Mouse (Mus musculus) liver, embryonic 13.5 days (tissue): ENCODE measurements around the gene Pptc7. TPM values are rescaled to one million over a fixed set of nuclear protein-coding genes. Genes with fewer than 3 reads are reported as not detected.

Experiments used
- ATAC-seq: fragments of 200-750 bp; cut with Nextera tagmentation; 2 replicates; pipeline ENCODE4 v1.8.0; 2017; ENCODE audit warnings: low read depth, mild to moderate bottlenecking, moderate number of reproducible peaks, moderate library complexity
- DNase-seq: peaks from one replicate; pipeline ENCODE4 v3.0.0; 2022
- H3K27ac ChIP-seq: fragments of 300-500 bp; sonication (generic); 2 replicates; pipeline ENCODE4 v1.5.1; 2015; ENCODE audit warnings: moderate library complexity, mild to moderate bottlenecking, inconsistent platforms
- H3K27me3 ChIP-seq: fragments of 300-500 bp; sonication (generic); 2 replicates; pipeline ENCODE4 v1.6.1; 2015; ENCODE audit warnings: mild to moderate bottlenecking, inconsistent platforms
- H3K36me3 ChIP-seq: fragments of 300-500 bp; sonication (generic); 2 replicates; pipeline ENCODE4 v1.6.1; 2015; ENCODE audit warnings: mild to moderate bottlenecking, inconsistent platforms
- H3K4me1 ChIP-seq: fragments of 300-500 bp; sonication (generic); replicated peaks from 2 replicates; pipeline ENCODE4 v1.6.1; 2015; ENCODE audit warnings: inconsistent platforms
- H3K4me2 ChIP-seq: fragments of 300-500 bp; sonication (generic); 2 replicates; pipeline ENCODE4 v1.6.1; 2015; ENCODE audit warnings: inconsistent platforms, mild to moderate bottlenecking, moderate library complexity
- H3K4me3 ChIP-seq: fragments of 300-500 bp; sonication (generic); replicated peaks from 2 replicates; pipeline ENCODE4 v1.5.1; 2015; ENCODE audit warnings: mild to moderate bottlenecking, inconsistent platforms
- H3K9ac ChIP-seq: fragments of 300-500 bp; sonication (generic); 2 replicates; pipeline ENCODE4 v1.6.1; 2015; ENCODE audit warnings: mild to moderate bottlenecking, inconsistent platforms
- H3K9me3 ChIP-seq: fragments of 300-500 bp; sonication (generic); replicated peaks from 2 replicates; pipeline ENCODE4 v1.6.1; 2016; ENCODE audit warnings: inconsistent platforms
- WGBS: fragments of 180-500 bp; shearing (Covaris S2); methylation state at CpG from one replicate; pipeline ENCODE4 v1.1.7; 2015; ENCODE audit not compliant: insufficient replicate concordance; 5-methylcytosine and 5-hydroxymethylcytosine counted together
- polyA plus RNA-seq: library from polyadenylated mRNA; unstranded; fragments of >200 nt; fragmentation: Nextera tagmentation; extraction: Ambion mirVana; gene quantifications from 2 replicates; pipeline ENCODE4 v1.2.1, GENCODE M21; 2015

Gene Pptc7
- polyA plus RNA-seq, 1 experiment from 2014 or later, result 3.4 TPM

DNA sequence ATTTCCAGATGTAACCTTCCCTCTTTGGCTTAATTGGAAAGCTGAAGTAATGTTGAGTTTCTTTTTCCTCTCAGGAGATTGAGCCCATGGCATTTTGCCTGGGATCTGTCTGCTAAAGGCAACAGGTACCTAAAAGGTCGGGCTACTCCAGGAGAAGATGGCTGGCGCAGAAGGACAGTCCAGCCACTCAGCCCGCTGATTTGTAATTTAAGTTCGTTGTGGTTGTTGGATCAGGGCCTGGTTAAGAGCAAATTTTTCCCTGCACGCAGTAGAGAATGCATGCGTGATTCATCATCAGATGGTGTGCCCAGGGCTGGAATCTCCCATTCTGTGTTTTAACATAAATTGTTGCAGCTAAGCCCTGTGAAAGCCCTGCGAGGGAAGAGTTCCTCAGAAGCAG, 19.8 kb downstream of the Pptc7 start:
- 83% methylated on average over 7 of the region's 7 CpGs for WGBS
- H3K4me2 ChIP-seq, result no peak overlapping the region
- DNase-seq (no peak), ATAC-seq (no peak)
- no peaks in the 10 kb centered on the region for H3K9me3 ChIP-seq
- 0 out of 2 replicates have a peak overlapping the region, but pooled peaks have one; percentile 31 for H3K27ac ChIP-seq
- H3K9ac ChIP-seq, result no peak overlapping the region
- H3K27me3 ChIP-seq, result no peaks in the 10 kb centered on the region
- H3K4me1 ChIP-seq, result peaks cover 41% of the 10 kb centered on the region
- peaks cover 9% of the 10 kb centered on the region for H3K36me3 ChIP-seq
- H3K4me3 ChIP-seq, result no peak overlapping the region

DNA sequence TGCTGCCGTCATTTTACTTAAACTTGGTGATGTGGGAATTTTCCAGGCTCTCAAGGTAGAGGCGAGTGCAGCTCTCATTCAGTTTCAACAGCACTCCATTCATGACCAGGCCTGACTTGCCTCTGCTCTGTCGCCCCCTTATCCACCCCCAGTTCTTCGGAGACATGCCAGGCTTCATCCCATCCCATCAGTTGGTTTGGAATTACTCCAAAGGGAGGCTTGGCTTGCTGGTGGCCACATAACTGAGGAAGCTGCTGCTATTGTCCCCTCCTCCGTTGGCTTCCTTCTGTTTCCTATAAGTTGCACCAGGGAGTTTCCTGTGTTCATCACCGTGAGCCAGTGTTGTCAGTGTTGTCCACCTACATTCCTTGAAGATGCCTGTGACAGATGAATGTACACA, 20.4 kb downstream of the Pptc7 start:
- Histone ChIP-seq H3K4me2 (no peak overlapping the region), H3K9ac (no peak overlapping the region), H3K9me3 (no peaks in the 10 kb centered on the region), H3K4me1 (peaks cover 41% of the 10 kb centered on the region), H3K27me3 (no peaks in the 10 kb centered on the region), H3K4me3 (no peak overlapping the region), H3K27ac (no peak overlapping the region), H3K36me3 (peaks cover 12% of the 10 kb centered on the region)
- DNase-seq (no peak), ATAC-seq (no peak)
- 60% methylated on average over 6 of the region's 6 CpGs for WGBS

DNA sequence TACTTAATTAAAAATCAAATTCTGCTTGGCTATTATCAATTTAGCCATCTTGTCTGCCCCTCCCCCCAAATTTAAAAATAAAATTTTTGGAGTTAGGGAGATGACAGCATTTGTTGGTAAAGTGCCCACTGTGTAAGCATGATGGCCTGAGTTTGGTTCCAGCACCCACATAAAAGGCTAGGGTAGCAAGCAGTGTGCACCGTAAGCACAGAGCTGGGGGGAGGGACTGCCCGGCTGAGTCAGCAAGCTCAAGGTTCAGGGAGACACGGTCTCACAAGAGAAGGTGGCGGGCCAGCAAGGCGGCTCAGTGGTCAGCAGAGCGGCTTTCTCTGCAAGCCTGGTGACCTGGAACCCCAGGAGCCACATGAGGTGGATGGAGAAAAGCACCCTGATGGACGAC, 21.3 kb downstream of the Pptc7 start:
- H3K4me3 ChIP-seq, result no peak overlapping the region
- H3K36me3 ChIP-seq, result peaks cover 13% of the 10 kb centered on the region
- H3K9ac ChIP-seq, result no peak overlapping the region
- 79% methylated on average over 7 of the region's 7 CpGs for WGBS
- peaks cover 41% of the 10 kb centered on the region for H3K4me1 ChIP-seq
- no peaks in the 10 kb centered on the region for H3K27me3 ChIP-seq
- H3K9me3 ChIP-seq, result no peaks in the 10 kb centered on the region
- DNase-seq (no peak), ATAC-seq (no peak)
- H3K4me2 ChIP-seq, result no peak overlapping the region
- H3K27ac ChIP-seq, result no peak overlapping the region

DNA sequence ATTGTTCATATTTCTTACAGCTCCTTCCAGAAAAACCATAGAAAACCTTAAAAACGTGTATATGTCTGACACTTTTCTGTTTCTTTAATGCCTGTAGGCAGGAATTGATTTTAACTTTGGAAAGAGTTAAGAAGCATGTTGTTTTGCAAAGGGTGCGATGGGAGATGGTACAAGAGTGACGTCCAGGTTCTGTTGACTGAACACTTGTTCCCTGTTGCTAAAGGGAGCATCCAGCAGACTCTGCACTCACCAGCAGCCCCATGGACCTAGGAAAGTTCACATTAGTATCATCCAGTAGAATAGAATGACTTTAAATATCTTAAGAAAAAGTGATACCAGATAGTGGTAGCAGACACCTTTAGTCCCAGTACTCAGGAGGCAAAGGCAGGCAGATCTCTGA, 22.4 kb downstream of the Pptc7 start:
- Histone ChIP-seq H3K36me3 (peaks cover 23% of the 10 kb centered on the region), H3K4me3 (no peak overlapping the region), H3K27ac (no peak overlapping the region), H3K4me1 (peaks cover 39% of the 10 kb centered on the region), H3K4me2 (no peak overlapping the region), H3K9me3 (no peaks in the 10 kb centered on the region), H3K9ac (no peak overlapping the region), H3K27me3 (no peaks in the 10 kb centered on the region)
- no peak for DNase-seq
- no peak for ATAC-seq
- 82% methylated on average over 3 of the region's 3 CpGs for WGBS

DNA sequence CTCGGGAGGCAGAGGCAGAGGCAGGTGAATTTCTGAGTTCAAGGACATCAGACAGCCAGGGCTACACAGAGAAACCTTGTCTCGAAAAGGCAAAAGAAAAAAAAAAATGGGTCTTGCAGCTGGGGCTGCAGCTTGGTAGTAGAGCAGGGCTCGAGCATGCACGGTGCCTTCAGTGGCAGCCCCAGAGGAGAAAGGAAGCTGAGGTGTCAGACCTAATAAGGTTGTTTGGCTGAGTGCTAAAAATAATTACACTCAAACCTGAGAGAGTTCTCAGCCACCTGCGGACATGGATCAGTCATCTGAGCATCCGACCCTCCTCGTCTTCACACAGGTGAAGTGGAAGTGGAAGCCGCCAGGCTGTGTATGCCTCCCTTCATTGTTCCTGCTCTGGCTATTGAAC, 26.5 kb downstream of the Pptc7 start:
- Histone ChIP-seq H3K36me3 (peaks cover 46% of the 10 kb centered on the region), H3K27ac (no peak overlapping the region), H3K4me3 (no peak overlapping the region), H3K27me3 (no peaks in the 10 kb centered on the region), H3K4me1 (peaks cover 25% of the 10 kb centered on the region), H3K9me3 (no peaks in the 10 kb centered on the region), H3K4me2 (no peak overlapping the region), H3K9ac (no peak overlapping the region)
- DNase-seq, result no peak
- 80% methylated on average over 8 of the region's 8 CpGs for WGBS
- ATAC-seq, result no peak

DNA sequence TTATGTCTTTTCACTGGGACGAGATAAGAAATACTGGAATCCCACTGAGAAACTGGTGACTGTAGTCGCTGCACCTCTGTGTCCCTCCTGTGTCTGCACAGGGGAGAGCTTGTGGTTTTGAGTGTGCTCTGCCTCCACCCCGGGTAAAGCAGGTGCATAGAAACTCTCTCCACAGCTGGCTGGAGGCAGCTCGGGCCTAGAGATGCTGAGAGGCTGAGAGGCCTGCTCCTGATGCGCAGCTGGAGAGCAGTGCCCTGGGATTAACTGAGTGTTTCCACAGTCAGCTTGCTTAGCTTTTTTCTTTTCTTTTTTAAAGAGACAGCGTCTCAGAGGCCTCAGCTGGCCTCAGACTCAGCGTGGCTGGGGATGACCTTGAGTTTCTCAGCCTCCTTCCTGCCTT, 27.5 kb downstream of the Pptc7 start:
- no peak for ATAC-seq
- DNase-seq, result no peak
- no peak overlapping the region for H3K4me3 ChIP-seq
- H3K27ac ChIP-seq, result no peak overlapping the region
- H3K9me3 ChIP-seq, result no peaks in the 10 kb centered on the region
- no peak overlapping the region for H3K4me2 ChIP-seq
- peaks cover 29% of the 10 kb centered on the region for H3K4me1 ChIP-seq
- H3K27me3 ChIP-seq, result no peaks in the 10 kb centered on the region
- no peak overlapping the region for H3K9ac ChIP-seq
- whole genome bisulfite sequencing, result 75% methylated on average over 7 of the region's 7 CpGs
- H3K36me3 ChIP-seq, result peaks cover 50% of the 10 kb centered on the region

DNA sequence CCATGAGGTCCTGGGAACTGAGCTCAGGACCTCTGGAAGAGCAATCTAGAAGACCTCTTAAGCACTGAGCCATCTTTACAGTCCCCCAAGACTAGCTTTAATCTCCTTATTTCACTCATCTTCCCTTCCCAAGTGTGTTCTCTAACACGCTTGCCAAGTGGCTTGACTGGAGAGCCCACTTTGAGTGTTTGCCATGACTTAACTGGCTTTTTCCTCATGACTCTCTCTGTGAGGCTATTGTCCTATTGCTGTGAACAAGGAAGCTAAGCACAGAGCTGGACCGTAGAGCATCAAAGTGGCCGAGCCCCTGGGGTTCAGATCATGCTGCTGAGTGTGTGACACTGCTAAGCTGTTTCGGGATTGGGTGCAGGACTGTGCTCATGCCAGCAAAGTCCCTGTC, 28.2 kb downstream of the Pptc7 start:
- Histone ChIP-seq H3K4me2 (no peak overlapping the region), H3K4me3 (no peak overlapping the region), H3K27me3 (no peaks in the 10 kb centered on the region), H3K36me3 (peaks cover 54% of the 10 kb centered on the region), H3K4me1 (peaks cover 36% of the 10 kb centered on the region), H3K27ac (no peak overlapping the region), H3K9ac (no peak overlapping the region), H3K9me3 (no peaks in the 10 kb centered on the region)
- no peak for DNase-seq
- WGBS, result 78% methylated on average over 4 of the region's 4 CpGs
- no peak for ATAC-seq

DNA sequence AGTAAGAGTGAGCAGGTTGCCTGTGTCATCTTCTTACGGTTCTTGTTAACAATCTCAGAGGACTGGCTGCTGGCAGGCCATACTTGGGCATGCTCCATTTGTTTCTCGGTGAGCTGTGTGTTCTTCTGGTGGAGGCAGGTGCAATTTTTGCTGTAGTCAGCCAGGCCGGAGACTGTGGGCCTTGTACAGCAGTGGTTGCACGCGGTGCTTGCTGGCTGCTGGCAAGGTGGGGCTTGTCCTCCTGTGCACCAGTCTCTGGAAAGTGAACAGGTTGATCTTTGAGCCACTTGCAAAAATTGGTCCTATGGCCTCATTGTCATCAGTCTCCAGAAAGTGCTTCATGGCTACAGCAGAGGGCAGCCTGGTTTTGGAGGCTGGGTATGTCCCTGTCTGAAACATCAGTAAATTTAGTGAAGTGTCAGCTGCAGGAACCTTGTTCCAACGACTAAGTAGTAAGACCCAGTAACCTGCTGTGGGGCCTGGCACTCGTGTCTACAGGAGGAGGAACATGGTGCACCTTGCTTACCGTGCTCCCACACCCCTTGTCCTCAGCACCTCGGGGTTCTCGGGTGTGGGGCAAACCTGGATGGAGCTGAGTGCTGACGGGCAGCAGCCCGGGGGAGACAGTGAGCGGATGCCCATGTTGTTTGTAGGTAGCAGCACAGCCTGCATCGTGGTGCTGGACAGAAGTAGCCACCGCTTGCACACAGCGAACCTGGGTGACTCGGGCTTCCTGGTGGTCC, 28.9 kb downstream of the Pptc7 start:
- H3K27ac ChIP-seq, result no peak overlapping the region
- 78% methylated on average over 17 of the region's 17 CpGs for WGBS
- DNase-seq (no peak), ATAC-seq (no peak)
- no peaks in the 10 kb centered on the region for H3K9me3 ChIP-seq
- H3K4me1 ChIP-seq, result peaks cover 40% of the 10 kb centered on the region
- no peak overlapping the region for H3K9ac ChIP-seq
- no peaks in the 10 kb centered on the region for H3K27me3 ChIP-seq
- H3K4me3 ChIP-seq, result no peak overlapping the region
- peaks cover 55% of the 10 kb centered on the region for H3K36me3 ChIP-seq
- H3K4me2 ChIP-seq, result no peak overlapping the region

DNA sequence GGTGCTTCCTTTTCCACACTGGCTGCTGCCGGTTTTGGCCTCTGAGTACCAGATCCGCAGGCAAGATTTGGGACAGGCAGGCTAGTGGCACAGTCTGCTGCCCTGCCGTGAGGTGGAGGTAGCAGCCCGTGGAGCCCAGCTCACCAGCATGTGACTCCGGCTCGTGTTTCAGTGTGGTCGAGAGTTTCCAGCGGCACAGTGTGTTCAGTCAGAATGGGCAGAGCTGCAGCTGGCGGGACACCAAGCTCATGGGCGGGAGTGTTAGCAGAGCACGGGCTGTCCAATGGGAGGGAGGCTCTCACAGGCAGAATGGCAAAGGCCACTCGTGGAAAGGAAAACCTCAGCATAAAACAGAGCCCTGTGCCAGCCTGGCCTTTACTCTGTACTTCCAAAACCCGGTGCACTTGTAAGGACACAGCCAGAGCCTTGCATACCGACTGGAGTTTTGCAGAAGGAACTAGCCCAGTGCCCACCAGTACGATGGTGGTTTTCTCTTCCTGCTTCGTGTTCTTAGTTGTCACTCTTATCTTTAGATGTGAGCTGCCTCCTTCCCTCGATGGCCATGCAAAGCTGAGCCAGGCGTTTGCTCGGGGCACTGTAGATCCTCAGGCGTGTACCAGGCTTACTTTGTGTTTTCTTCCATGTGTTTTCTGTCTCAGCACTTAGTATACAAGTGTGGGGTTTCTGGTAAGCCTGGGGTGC, 31.0 kb downstream of the Pptc7 start:
- peaks cover 58% of the 10 kb centered on the region for H3K36me3 ChIP-seq
- peak; percentile 49 for ATAC-seq
- no peaks in the 10 kb centered on the region for H3K9me3 ChIP-seq
- H3K27ac ChIP-seq, result peak overlapping the region; percentile 60
- WGBS, result 18% methylated on average over 20 of the region's 20 CpGs
- peak overlapping the region; percentile 33; the same call in 1 of the 2 replicates for H3K9ac ChIP-seq
- H3K4me2 ChIP-seq, result peak overlapping the region; percentile 28
- peaks cover 40% of the 10 kb centered on the region for H3K4me1 ChIP-seq
- no peak for DNase-seq
- no peak overlapping the region for H3K4me3 ChIP-seq
- H3K27me3 ChIP-seq, result no peaks in the 10 kb centered on the region

DNA sequence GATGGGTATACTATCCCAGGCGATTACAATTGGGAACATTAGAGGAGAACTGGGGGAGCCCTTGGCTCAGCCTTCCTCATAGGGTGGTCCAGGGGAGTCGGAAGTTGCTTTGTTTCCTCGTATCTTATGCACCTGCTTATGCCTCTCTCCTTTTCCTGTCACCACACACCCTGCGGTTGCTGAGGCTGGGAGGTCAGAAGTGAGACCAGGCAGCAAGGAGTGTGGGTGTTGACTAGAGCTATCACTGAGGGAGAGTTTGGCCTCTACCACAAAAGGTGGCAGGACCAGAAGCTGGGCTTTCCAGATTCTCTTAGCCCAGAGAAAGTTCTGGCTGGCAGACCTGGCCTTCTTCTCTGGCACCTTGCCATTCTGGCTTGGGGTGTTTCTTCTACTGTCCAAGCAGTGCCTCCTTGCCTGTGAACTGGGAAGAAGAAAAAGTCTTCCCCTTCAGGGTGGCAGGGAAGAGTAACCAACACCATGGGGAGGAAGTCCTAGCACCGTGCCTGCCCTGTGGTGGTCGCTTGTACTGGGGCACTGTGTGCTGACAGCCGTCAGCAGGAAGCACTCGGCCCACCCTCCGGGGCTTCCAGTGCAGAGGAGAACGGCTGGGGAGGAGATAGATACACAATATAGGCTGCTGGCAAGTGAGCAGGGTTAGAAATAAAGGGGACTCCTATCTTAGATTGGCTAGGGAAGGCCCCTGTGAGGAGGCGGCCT, 33.3 kb downstream of the Pptc7 start:
- ATAC-seq (no peak), DNase-seq (no peak)
- H3K36me3 ChIP-seq, result peaks cover 60% of the 10 kb centered on the region
- H3K4me1 ChIP-seq, result peaks cover 40% of the 10 kb centered on the region
- H3K27ac ChIP-seq, result 0 out of 2 replicates have a peak overlapping the region, but pooled peaks have one; percentile 11
- H3K27me3 ChIP-seq, result no peaks in the 10 kb centered on the region
- no peaks in the 10 kb centered on the region for H3K9me3 ChIP-seq
- H3K4me2 ChIP-seq, result no peak overlapping the region
- 42% methylated on average over 11 of the region's 11 CpGs for WGBS
- no peak overlapping the region for H3K9ac ChIP-seq
- no peak overlapping the region for H3K4me3 ChIP-seq

DNA sequence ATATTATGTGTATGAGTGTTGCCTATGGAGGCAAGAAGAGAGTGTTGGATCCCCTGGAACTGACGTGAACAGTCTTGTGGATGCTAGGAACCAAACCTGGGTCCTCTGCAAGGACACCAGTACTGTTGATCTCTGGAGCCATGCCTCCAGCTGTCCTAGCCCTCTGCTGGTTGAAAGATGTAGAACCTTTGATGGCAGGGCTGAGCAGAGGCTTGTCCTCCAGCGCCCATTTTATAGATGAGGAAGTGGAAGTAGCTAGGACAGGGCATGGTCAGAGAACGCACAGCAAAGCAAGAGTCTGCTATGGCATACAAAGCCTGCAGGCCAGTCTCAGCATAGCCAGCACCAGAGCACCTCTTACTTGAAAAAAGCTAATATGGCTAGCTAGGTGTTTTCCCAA, 33.9 kb downstream of the Pptc7 start:
- H3K9me3 ChIP-seq, result no peaks in the 10 kb centered on the region
- ATAC-seq (0 out of 2 replicates have a peak, but pooled peaks have one; percentile 27), DNase-seq (no peak)
- H3K27ac ChIP-seq, result no peak overlapping the region
- H3K4me1 ChIP-seq, result peaks cover 40% of the 10 kb centered on the region
- H3K36me3 ChIP-seq, result peaks cover 58% of the 10 kb centered on the region
- no peak overlapping the region for H3K4me3 ChIP-seq
- 55% methylated on average over 3 of the region's 3 CpGs for WGBS
- H3K4me2 ChIP-seq, result no peak overlapping the region
- H3K9ac ChIP-seq, result no peak overlapping the region
- no peaks in the 10 kb centered on the region for H3K27me3 ChIP-seq
